Mouse (Mus musculus) frontal cortex, postnatal 14 days (tissue): ENCODE measurements around the gene Pcnx2.

Experiments used
- DNase-seq, 2 experiments: peaks; one replicate each; pipeline ENCODE4 v3.0.0; 2022; ENCODE audit warnings: low spot score in 2 of 2

The Pcnx2 gene

DNA sequence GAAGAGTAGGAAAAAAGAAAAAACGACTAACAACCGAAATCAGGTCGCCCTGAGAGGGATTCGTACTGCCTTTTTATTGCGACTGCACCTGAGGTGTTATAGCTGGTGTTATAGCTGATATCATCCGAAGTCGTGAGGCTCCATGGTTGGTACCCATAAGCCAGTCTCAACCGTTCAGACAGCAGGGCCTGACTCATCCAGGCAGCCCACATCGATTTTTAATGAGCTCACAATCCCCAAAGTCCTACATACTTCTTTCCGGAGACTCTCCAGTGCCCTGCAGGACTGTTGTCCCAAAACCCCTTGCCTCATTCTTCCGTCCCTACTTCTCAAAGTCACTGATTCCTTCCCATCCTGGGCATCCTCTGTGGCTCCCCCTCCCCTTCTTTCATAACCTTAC is 729 bp downstream of the Pcnx2 start:
- DNase-seq, result no peak

DNA sequence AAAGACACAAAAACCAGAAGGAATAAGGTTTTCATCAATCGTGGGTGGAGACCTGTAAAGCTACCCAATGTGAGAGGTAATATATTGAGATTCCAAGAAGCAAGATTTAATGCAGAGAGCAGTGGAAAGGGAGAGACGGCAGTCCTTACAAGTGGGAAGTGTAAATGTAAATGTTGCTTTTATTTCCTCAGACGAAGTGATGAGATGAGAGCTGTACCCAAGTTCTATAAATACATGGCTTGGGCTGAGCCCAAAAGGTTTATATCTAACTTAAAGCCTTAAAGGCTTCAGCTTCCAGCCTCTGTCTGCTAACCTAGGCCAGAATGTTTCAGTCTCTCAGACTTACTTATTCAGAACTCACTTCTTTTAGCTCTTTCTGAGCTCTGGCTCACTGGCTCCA is 8.2 kb downstream of the Pcnx2 start:
- no peak for DNase-seq

DNA sequence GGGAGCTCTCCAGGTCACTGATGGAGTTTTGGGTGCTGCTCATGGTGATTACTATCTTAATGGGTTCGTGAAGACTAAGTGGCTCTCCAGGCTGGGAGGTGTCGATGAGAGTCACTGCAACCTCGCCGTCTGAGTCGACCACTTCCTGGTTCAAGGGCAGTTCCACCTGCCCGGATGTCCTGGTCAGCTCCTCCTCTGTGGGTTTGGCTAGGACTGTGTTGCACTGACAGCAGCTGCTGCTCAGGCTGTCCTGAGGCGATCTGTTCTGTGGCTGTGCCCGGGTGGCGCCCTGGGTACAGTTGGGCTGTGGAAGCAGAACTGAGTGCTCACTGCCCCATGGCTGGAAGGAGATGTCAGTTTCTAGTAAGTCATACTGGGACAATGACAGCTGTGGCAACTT is 10.6 kb downstream of the Pcnx2 start:
- no peak for DNase-seq

DNA sequence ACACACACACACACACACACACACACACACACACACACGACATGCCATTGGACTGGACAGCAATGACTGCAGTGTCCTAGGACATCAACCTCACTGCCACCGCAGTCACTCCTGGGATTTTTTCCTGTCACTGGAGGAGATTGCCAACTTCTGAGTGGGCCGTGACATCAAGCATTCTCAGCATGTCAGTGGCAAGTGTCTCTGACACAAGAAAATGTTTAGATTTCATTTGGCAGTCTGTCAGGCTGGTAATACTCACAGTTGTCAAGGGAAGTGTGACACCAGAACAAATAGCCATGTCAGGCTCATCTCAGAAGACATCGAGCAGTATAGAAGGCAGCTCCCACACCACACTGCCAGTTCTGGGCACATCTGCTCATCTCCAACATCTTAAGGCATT is 17.7 kb downstream of the Pcnx2 start:
- no peak for DNase-seq

DNA sequence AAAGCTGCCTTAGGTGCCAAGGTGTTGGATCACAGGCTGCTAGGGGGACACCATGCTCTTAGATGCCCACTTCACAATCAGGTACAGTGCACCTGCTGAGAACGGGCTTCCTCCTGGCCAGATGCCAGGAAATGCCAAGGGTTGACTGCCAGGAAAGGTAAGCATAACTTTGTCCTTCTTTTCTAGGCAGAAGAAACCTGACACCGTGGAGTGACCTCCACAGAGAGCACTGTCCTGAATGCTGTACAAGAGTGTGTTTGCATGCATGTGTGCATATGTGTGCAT is 24.9 kb downstream of the Pcnx2 start:
- DNase-seq, result no peak

DNA sequence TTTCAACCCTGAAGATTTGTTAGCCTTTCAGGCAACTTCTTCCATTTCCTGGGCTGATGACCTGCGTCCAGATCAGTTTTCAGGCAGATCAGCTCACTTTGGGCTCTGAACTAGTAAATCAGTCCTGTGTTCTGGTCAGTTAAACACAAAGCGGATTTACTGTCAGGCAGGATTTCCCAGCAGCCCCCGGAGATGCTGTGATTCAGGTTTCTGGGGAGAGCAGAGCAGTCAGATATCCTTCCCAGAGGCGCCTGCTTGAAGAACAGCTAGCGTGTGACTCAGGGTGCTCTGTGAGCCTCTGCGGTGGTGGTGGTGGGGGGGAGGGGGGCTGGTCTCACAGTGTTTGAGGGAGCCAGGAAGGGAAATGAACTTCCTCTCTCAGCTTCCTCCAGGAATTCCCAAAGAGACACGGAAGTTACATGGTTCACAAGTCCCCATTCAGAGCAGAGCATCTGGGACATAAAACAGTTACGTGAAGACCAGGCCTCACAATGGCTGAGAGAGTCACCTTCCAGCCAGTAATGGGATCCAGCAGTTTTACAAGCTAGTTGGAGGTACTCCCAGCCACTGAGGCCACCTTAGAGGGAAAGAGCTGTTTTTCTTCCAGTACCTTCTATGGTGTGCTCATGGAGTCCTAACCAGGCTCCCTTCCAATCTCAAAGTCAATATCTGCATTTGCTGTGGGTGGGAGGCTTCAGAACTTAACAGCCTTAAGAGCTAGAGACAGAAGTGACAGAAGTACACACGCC is 25.4 kb downstream of the Pcnx2 start:
- no peak for DNase-seq

DNA sequence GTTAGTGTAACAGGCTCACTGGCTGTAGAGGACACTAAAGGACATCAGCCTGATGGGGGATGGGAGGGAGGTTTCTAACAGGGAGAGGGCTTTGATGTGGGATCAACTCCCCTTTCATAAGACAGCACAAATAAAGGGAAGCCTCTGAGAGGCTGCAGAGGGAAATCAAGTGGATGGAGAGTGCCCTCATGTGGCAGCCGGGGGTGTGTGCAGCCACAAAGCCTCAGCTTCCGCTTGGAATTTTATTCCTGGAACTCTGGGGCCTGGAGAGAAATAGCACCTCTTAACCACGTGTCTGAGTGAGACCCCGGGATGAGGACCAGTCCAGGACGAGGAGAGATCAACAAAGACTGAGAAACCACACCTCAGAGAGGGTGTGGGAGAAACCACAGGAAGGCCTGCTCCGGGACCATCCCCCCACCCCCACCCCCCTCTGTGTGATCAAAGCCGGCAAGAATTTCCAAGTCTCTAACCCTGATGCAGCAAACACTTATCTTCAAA is 27.2 kb downstream of the Pcnx2 start:
- peak; percentile 61 to 73 for DNase-seq

DNA sequence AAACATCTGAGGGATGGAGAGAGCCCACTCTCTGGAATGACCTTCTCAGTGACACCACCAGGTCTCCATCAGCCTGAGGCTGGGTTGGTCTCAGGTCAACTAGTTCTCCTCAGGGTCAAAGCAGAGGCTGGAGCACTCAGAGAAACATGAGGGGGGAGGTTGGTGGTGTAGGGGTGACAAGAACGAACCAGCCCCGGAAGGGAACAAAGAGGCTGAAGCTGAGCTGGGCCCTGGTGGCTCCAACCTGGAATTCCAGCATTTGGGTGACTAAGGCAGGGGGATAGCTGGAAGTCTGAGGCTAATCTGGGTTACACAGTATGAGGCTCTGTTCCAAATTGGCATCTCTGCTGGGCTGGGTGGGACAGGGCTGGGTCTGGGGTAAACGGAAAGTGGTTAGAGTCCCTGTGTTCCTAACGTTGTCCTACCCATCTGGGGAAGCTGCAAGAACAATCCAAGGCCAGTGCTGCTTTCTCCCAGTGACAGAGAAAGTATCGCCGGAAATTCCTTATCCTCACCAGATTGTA is 27.9 kb downstream of the Pcnx2 start:
- DNase-seq, result no peak

DNA sequence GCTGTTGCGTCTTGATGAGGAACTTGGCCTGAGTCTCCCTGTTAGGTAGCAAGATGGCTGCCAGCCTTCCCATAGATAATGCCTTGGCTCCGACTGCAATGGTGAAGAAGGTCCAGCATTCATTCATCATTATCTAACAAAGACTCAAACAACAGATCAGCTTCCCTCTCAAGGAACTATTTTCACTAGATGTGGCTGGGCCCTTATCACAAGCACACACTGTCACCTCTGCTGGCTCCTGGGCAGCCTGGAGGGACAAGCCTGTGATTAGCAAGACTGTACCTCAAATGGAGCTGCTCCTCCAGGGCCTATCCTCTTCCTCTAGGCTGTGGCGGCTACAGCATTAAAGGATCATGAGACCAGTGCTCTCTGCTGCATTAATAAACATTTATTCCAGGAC is 28.4 kb downstream of the Pcnx2 start:
- DNase-seq, result no peak

DNA sequence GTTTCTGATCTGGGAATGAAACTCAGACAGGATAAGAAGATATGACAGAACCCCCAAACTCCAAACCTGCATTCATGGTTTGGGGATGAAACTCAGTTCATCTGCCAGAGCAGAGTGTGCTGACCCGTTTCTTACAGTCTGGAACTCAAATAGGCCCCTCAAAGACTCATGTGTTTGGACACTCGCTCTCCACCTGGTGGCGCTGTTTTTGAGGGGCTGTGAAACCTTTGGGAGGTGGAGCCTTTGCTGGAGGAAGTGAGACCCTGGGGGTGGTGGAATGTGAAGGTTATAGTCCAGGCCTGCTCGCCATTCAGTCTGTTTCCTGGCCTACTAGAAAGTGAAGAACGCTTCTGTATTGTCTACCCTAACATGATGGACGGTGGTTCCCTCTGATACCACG is 29.6 kb downstream of the Pcnx2 start:
- no peak for DNase-seq

DNA sequence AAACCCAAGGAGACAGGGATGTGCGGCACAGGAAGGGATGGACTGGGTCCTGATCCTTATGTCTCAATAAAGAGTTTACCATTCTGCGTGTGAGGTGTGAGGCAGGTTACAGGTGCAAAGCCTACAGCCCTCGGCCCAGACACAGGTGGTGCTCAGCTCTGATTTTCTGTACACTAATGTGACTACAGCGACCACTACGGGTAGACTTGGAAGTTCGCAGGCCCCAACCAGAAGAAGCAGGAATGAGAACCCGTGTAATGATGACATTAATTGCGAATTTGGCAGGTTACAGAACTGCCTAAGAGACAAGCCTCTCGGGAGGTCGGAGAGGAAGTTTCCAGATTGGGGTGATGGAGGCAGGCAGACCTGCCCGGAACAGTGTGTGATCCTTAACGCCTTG is 32.0 kb downstream of the Pcnx2 start:
- no peak for DNase-seq

DNA sequence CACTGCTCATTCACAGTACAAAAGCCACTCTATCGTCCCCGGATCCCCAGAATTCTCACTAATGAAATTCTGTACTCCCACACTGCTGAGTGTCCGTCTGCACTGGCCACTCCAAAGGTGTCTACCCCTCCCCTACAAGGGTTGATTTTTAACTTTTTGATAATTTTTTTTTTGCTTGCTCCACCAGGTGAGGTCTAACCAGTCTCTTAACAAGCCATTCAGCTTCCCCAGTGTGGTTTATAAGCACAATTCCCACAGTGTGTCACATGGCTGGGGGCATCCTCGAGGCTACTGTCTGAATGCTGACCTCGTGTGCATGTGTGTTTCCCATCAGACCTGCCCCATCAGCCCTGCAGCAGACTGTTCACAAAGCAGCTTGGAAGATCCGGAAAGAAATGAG is 40.9 kb downstream of the Pcnx2 start:
- DNase-seq, result no peak

DNA sequence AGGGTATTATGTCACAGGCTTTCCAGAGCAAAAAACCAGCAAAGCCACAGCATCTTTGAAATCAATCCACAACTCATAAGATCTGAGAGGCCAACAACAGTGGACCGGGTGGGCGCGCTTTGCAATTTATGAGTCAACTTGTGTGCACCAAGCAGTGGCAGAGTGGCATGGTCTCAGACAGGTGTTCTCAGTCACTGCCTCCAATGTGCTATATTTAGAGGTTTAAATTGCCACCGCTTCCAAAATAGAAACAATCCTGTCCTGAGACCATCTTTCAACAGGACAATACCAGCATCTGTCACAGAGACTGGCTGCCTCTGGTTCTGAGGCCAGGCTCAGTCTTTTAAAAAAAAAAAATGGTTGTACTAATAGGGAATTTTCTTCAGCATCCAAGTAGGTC is 42.0 kb downstream of the Pcnx2 start:
- DNase-seq, result no peak

DNA sequence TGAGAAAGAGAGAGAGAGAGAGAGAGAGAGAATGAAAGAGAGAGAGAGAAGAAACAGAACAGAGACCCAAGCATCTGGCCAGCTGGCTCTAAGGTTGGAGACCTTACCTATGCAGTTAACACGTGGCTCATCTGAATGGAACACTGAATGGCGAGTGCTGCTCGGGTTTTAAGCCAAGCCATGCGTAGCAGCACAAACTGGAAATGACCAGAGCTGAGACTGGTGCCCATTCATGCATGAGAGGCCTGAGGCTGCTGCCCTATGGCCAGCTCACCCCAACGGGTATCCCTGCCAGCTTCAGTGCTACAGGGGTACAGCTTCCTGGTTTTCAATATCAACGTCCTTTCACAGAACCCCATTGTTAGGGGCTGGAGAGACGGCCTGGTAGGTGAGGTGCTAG is 43.7 kb downstream of the Pcnx2 start:
- no peak for DNase-seq

DNA sequence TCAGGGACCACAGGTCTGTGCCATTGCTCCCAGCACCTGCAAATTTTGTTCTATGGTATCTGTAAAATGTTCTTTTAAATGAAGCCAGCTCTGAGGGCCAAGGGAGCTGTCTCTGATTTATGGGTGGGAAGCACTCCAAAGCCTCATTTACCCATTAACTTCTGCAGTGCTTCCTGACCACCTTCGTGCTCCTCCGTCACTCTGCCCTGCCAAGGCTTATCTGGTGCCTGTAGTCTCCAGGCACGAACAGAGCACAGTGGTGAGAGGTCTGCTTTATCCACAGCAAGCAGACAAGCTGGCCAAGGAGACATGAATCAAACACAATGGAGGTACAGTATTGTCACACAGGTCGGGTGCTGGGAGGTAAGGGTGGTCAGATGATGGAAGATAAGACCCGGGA is 44.8 kb downstream of the Pcnx2 start:
- DNase-seq, result no peak

DNA sequence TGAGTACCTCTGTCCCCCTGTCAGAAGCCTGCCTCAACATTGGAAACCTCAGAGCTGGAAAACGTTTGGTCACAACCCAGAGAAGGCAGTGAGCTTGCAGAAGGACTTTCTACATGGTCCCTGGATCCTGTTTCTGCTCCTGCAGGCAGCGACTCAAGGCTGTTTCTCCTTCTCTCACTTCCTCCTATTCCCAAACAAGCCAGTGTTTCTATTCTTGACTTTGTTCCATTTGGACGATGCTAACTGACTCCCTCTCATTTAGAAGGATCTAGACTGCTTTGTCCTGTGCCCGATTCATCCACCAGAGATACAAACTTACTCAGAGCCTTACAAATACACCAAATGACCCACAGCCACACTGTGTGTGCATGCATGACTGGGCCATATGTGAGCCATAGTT is 48.9 kb downstream of the Pcnx2 start:
- no peak for DNase-seq

DNA sequence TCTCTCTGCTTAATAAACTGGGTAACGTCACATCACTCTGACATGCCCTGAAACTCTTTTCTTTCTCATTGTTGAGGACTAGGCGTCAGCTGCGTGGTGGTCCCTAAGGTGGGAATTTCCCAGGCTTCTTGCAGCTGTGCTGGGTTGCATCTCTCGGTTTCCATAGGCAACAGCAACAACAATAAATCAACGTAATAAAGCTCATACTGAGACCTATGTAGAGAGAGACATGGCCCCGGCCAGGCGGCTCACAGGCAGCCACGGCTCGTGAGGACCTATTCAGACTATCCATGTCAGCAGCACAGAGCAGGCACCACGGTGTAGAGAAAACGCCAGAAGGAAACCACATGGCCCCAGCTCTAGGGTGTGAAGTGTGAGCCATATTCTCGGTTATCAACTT is 50.3 kb downstream of the Pcnx2 start:
- DNase-seq, result no peak

DNA sequence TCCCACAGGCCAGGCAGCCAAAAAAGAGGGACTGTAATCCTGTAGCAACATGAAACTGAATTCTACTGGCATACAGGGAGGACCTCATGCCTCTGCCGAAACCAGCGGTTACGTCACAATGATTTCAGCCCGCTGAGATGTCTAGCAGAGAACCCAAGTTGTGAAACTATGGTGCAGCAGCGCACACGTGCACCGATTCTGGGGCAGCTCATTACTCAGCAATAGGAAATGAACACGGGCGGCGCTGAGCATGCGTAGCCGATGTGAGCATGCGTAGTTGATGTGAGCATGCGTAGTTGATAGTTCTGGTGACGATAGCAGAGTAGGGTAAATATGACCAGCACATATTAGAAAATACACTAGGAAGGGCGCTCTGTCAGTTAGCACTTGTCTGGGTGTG is 52.8 kb downstream of the Pcnx2 start:
- no peak for DNase-seq

DNA sequence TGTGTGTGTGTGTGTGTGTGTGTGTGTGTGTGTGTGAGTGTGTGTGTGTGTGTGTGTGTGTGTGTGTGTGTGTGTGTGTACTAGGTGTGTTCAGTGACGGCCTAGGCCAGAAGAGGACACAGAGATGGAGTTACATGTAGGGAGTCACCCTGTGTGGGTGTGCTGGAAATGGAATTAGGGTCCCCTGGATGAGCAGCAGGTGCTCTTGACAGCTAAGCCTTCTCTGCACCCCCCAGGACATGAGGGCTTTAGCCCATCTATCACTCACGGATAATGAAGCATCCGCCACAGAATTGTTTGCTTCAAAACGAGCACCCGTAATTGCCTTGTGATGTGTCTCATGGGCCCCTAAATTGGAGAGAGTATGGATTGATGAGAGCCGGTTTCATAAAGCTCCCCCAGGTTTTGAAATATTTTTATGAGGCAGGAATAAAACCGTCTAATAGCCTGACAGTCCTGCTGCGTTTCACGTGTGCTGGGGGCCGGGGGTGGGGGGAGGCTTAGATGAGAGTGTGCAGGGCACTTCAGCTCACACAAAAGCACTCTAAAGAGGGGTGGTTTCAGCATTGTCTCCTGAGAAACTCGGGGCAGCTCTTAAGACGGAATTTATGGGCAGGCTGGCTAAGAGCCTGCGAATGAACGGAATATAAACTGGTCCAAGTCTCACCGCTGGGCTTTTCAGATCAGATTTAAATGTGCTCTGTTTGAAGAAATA is 54.8 kb downstream of the Pcnx2 start:
- DNase-seq, result no peak

DNA sequence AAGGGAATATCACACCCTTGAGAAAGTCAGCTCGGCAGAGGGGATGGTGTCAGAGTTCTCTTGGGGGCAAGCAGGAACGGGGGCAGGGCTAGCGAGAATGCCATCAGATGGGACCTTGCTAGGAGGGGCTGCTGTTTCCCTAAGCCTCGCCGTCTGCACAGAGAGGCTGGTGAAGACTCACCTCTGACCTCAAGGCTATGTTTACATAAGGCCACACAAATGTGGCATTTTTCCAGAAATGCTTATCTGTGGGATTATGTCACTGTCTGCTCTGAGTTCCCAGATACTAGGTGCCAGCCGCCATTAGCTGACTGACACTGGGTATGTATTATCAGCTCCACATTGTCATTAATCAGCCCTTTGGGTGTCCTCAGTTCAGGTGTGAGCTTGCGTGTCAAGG is 56.0 kb downstream of the Pcnx2 start:
- no peak for DNase-seq

DNA sequence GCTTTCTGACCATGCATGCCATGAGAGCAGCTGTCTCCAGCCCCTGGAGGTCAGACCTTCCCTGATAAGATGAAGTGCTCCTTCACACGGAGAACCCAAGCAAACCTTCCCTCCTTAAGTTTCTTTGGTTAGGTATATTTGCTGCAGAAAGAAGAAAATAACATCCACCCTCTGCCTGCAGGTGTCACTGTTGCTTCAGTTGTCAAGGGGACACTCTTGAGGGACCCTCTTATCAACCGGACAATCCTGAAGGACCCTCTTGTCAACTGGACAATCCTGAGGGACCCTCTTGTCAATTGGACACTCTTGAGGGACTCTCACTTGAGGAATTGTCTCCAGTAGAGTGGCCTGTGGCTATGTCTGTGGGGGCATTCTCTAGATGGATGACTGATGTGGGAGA is 73.4 kb downstream of the Pcnx2 start:
- no peak for DNase-seq

DNA sequence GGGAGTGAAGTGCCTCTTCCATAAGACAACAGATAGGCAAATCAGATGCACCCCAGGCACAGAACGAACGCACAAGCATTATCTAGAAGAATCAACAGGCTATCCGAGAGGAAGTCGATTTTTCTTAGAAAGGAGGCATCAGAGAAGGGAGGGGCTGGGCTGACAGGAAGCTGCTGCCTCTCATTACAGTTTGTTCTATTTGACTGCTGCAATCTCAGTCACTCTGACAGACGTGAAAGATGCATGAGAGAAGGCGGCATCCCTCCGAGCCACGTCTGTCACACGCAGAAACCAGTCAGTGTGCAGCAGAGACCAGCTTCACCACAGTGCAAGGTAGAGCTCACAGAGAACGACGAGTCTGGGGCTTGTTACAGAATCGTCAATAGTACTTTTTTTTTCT is 74.4 kb downstream of the Pcnx2 start:
- DNase-seq, result no peak

DNA sequence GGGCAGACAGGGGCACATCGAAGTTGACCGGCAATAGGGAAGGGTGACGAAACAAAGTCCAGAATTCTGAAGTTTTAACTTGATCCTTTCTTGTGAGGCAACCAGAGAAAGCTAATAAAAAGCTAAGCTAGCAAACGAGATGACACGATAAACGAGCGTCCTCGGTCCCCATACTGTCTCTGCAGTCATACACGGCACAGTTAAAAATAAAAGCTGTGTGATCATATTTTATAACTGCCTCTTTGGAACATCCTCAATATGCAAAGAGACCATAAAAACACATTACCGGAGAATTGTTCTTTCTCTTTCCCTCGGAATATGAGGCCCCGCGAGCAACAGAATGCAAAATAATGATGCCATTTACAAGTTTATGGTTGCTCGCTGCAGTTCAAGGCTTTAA is 76.1 kb downstream of the Pcnx2 start:
- DNase-seq, result no peak

DNA sequence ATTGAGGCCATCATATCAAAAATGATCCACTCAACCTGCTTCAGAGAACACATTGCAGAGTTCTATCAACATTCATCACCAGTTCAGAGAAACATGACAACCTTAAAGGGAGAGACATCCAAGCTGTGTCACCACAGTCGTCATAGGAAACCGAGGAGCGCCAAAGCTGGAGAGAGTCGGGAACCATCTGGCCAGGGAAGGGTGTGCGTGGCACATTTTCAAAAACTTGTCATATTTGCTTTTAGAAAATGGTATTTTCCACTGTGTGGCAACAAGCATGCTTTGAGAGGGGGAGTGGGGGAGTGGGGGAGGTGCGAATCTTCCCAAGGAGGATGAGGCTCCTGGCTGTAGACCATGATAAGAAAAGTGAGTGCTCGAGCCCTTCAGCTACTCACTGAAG is 78.3 kb downstream of the Pcnx2 start:
- peak; percentile 42 to 51 for DNase-seq
